Mouse (Mus musculus) myocyte (in vitro differentiated cells): ENCODE measurements at regions not wholly inside any gene's neighbourhood (a gene's known extent, or its start where the extent isn't known, plus 50 kb on each side); places are given as distances from the start of the nearest gene placed in this dataset.

Experiments used
- E2F4 ChIP-seq: IDR thresholded peaks from one replicate; pipeline ENCODE4 v1.6.1; 2011; ENCODE audit warnings: mild to moderate bottlenecking, control low read depth, moderate library complexity; ENCODE audit not compliant: insufficient read depth
- MAX ChIP-seq: IDR thresholded peaks from one replicate; pipeline ENCODE4 v1.6.1; 2011; ENCODE audit warnings: low read depth, mild to moderate bottlenecking, control low read depth
- MYOD1 ChIP-seq, 3 experiments: IDR thresholded peaks; one replicate each; pipeline ENCODE4 v1.6.1; 2011; ENCODE audit warnings: control low read depth in 2 of 3, low read depth in 2 of 3, mild to moderate bottlenecking in 2 of 3, moderate library complexity in 1 of 3; ENCODE audit not compliant: insufficient read length in 2 of 3, control insufficient read depth in 1 of 3
- POLR2A ChIP-seq: IDR thresholded peaks from one replicate; pipeline ENCODE4 v1.6.1; 2011; ENCODE audit warnings: low read depth, mild to moderate bottlenecking, control low read depth, moderate library complexity; ENCODE audit not compliant: insufficient read length
- POLR2AphosphoS2 ChIP-seq: IDR thresholded peaks from one replicate; pipeline ENCODE4 v1.6.1; 2011; ENCODE audit warnings: low read depth, control low read depth; ENCODE audit not compliant: insufficient read length
- REST ChIP-seq: IDR thresholded peaks from one replicate; pipeline ENCODE4 v1.6.1; 2011; ENCODE audit warnings: mild to moderate bottlenecking, control low read depth, moderate library complexity; ENCODE audit not compliant: insufficient read depth, insufficient read length
- TCF12 ChIP-seq: IDR thresholded peaks from one replicate; pipeline ENCODE4 v1.6.1; 2011; ENCODE audit warnings: mild to moderate bottlenecking, control low read depth; ENCODE audit not compliant: poor library complexity, insufficient read depth, severe bottlenecking
- TCF3 ChIP-seq: IDR thresholded peaks from one replicate; pipeline ENCODE4 v1.6.1; 2011; ENCODE audit warnings: low read depth, control low read depth; ENCODE audit not compliant: insufficient read length
- USF1 ChIP-seq: IDR thresholded peaks from one replicate; pipeline ENCODE4 v1.6.1; 2011; ENCODE audit warnings: low read depth, mild to moderate bottlenecking, control low read depth, moderate library complexity

GRCm38 (mm10) chr16:24121633-24122032 lies 133.0 kb upstream of the Bcl6 start:
- TF ChIP-seq E2F4 = no peak
- TF ChIP-seq MAX = no peak
- TF ChIP-seq MYOD1 (IDR thresholded peaks at IDR 0.05; ENCODE audit: control insufficient read depth in 1 of 3, insufficient read length in 2 of 3, low read depth in 2 of 3) = no peak
- no peak for TF ChIP-seq POLR2A
- no peak for TF ChIP-seq TCF12
- no peak for TF ChIP-seq TCF3
- TF ChIP-seq POLR2AphosphoS2 = no peak
- TF ChIP-seq USF1 = no peak
- TF ChIP-seq REST = no peak
